Mouse (Mus musculus) testis, adult 2 months (tissue): ENCODE results near the gene Adamts10. TPM values are rescaled to one million over a fixed set of nuclear protein-coding genes. Genes with fewer than 3 reads are reported as not detected.

Experiments used
- H3K27ac ChIP-seq: fragments of 200-500 bp; 2 replicates; pipeline ENCODE4 v1.5.1; 2012; ENCODE audit warnings: low read depth, low read length; ENCODE audit not compliant: control insufficient read depth, insufficient read depth
- H3K27me3 ChIP-seq: fragments of 200-500 bp; 2 replicates; pipeline ENCODE4 v1.6.1; 2012; ENCODE audit warnings: mild to moderate bottlenecking, low read length, moderate library complexity; ENCODE audit not compliant: control insufficient read depth, insufficient read depth
- H3K36me3 ChIP-seq: fragments of 200-500 bp; 2 replicates; pipeline ENCODE4 v1.6.1; 2012; ENCODE audit warnings: mild to moderate bottlenecking, low read length; ENCODE audit not compliant: control insufficient read depth, insufficient read depth
- H3K4me1 ChIP-seq: fragments of 200-500 bp; 2 replicates; pipeline ENCODE4 v1.6.1; 2012; ENCODE audit warnings: low read length; ENCODE audit not compliant: control insufficient read depth, insufficient read depth
- H3K4me3 ChIP-seq: fragments of 200-500 bp; 2 replicates; pipeline ENCODE4 v1.5.1; 2012; ENCODE audit warnings: low read depth, mild to moderate bottlenecking, low read length, moderate library complexity, mixed read lengths; ENCODE audit not compliant: control insufficient read depth
- CTCF ChIP-seq: fragments of 200-500 bp; IDR thresholded peaks from 2 replicates; pipeline ENCODE4 v1.5.1; 2012; ENCODE audit warnings: low read depth, mild to moderate bottlenecking, inconsistent platforms, low read length, moderate library complexity; ENCODE audit not compliant: control insufficient read depth, insufficient read depth, insufficient replicate concordance
- POLR2A ChIP-seq: fragments of 200-500 bp; IDR thresholded peaks from 2 replicates; pipeline ENCODE4 v1.6.1; 2012; ENCODE audit warnings: low read depth, mild to moderate bottlenecking, inconsistent platforms, low read length, moderate library complexity; ENCODE audit not compliant: control insufficient read depth
- polyA plus RNA-seq: library from polyadenylated mRNA; depleted of rRNA; stranded (reverse); fragments of >200 nt; gene quantifications from 2 replicates; pipeline ENCODE4 v1.2.3, GENCODE M21; 2012

The Adamts10 gene
- polyA plus RNA-seq, 1 experiment, result 7.4 TPM

DNA sequence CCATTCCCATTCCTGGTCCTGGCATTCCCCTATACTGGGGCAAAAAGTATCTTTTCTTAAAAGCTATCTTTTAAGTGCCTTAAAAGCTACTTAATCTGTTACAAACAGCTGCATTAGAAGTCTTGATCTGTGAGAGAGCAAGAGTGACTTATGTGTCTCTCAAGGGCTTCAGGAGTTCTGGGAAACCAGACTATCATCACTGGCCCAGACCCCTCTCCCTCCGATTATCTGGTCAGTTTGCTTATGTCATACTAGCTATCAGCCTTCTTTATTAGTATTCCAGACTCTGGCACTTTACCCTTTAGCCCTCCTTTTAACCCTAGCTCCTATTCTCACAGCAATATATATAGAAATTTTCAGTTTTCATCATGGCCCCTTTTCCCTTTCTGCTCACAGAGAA lies 25.1 kb upstream of the Adamts10 start:
- no peaks in the 10 kb centered on the region for H3K4me1 ChIP-seq
- H3K4me3 ChIP-seq, result no peak overlapping the region
- no peak overlapping the region for H3K27ac ChIP-seq
- TF ChIP-seq POLR2A, result no peak
- H3K36me3 ChIP-seq, result no peaks in the 10 kb centered on the region
- no peaks in the 10 kb centered on the region for H3K27me3 ChIP-seq

GRCm38 (mm10) chr17:33508386-33508785 lies 15.6 kb upstream of the Adamts10 start:
- no peaks in the 10 kb centered on the region for H3K4me1 ChIP-seq
- H3K36me3 ChIP-seq, result no peaks in the 10 kb centered on the region
- TF ChIP-seq POLR2A, result no peak
- H3K27me3 ChIP-seq, result no peaks in the 10 kb centered on the region
- H3K27ac ChIP-seq, result no peak overlapping the region
- no peak overlapping the region for H3K4me3 ChIP-seq

- no peak overlapping the region for H3K27ac ChIP-seq
- no peaks in the 10 kb centered on the region for H3K27me3 ChIP-seq
- no peak overlapping the region for H3K4me3 ChIP-seq
- H3K4me1 ChIP-seq, result no peaks in the 10 kb centered on the region
- TF ChIP-seq CTCF (no peak), POLR2A (no peak)
- H3K36me3 ChIP-seq, result no peaks in the 10 kb centered on the region
Measured at GRCm38 (mm10) chr17:33510172-33510571, 13.8 kb upstream of the Adamts10 start.

DNA sequence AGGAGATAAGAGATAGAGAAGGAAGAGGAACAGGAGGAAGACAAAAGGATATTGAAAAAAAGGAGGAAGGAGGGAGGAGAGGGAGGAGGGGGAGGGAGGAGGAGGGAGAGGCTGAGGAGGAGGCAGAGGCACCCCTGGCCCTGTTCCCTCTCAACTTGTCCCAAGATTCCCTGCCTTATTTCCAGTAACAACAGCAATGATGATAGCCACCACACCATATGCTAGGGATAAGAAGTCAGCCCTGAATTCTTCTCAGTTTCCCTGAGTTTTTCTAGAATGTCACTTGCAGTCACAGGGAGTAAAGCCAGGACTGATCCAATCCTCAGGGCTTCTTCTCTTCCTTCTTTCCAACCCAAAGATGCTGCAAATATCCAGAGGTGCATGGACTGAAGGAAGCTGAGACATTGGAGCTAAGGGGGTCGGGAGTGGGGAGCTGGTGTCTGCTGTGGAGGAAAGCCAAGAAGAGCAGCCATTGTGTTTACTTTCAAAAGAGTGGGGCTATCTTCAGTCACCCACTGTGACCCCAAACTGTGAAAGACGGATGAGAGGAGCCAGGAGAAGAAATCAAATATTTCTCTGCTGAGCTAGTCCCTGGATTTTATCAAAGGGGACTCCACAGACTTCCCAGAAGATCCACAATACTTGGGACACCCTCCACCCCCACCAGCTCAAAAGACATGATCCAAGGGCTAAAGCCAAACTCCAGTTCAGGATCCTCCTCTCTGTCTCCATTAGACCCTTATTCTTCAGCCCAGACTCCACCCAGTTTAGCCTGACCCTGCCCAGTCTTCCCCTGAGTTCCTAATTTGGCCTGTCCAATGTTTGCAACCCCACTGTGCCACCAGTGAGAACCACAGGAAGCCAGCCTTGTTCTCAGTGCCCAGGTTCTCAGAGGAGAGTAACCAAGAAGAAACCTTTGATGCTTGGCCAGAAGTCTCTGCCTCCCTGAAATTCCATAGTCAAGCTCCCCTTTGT lies 11.3 kb upstream of the Adamts10 start:
- Histone ChIP-seq H3K4me1 (no peaks in the 10 kb centered on the region), H3K36me3 (no peaks in the 10 kb centered on the region), H3K4me3 (no peak overlapping the region), H3K27me3 (no peaks in the 10 kb centered on the region), H3K27ac (no peak overlapping the region)
- TF ChIP-seq CTCF (no peak), POLR2A (no peak)

DNA sequence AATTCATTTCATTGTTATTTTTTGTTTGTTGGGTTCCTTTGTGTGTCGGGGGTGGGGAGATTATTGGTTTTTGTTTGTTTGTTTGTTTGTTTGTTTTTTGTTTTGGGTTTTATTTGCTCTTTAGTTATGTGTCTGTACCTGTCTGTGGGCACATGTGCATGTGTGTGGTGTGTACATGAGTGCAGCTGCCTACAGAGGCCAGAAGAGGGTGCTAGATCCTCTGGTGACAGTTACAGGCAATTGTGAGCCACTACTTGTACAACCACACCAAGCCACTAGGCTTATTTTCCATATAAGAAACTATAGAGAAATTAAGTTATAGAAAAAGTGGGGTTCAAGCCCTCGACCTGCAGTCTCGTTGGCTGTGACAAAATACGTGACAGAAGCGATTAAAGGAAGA lies 10.1 kb upstream of the Adamts10 start:
- Histone ChIP-seq H3K36me3 (no peaks in the 10 kb centered on the region), H3K4me3 (no peak overlapping the region), H3K27me3 (no peaks in the 10 kb centered on the region), H3K4me1 (no peaks in the 10 kb centered on the region), H3K27ac (no peak overlapping the region)
- TF ChIP-seq POLR2A (no peak), CTCF (no peak; the same call in 1 of the 2 replicates)

DNA sequence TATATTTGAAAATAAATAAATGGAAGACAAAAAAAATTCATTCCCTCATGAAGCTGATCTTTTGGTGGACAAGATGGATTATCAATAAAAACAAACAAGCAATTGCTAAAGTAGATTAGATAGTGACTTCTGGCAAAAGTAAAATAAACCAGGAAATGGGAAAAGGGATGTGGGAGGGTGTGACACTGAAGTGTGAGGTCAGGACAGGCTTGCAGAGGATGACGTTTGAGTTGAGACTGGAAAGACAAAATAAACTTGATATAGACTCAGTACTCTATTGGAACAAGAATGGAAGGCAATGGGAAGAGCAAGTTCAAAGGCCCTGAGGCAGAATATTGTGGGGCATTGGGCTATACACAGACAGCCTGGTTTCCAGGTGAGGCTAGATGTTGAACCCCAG lies 3.6 kb upstream of the Adamts10 start:
- Histone ChIP-seq H3K27me3 (no peaks in the 10 kb centered on the region), H3K4me3 (no peak overlapping the region), H3K36me3 (no peaks in the 10 kb centered on the region), H3K4me1 (no peaks in the 10 kb centered on the region), H3K27ac (no peak overlapping the region)
- TF ChIP-seq POLR2A, result no peak
- TF ChIP-seq CTCF, result no peak

DNA sequence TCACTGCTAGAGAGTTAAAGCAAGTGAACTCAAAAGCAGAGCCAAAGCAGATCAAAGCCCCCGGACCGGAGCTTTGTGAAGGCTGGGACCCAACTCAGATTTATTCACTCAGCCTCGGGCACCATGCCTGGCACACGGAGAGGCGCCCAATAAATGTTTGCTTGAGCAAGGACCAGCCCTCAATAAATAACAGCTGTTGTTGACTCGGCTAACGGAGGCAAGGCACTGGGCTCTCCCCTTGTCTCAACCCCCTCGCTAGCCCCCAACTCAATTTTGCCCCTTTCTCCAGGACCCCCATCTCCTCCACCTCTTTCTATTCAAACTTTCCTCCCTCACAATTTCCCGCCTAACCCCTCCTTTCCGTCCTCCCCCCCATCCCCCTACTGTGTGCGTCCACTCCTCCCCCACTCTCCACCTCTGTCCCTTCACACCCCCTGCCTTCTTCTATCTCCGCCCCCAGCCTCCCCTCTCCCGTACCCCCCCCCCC lies 530 bp upstream of the Adamts10 start:
- H3K36me3 ChIP-seq, result no peaks in the 10 kb centered on the region
- no peak overlapping the region for H3K27ac ChIP-seq
- TF ChIP-seq POLR2A (no peak), CTCF (no peak)
- H3K4me3 ChIP-seq, result no peak overlapping the region; the same call in 1 of the 2 replicates
- no peaks in the 10 kb centered on the region for H3K27me3 ChIP-seq
- no peaks in the 10 kb centered on the region for H3K4me1 ChIP-seq
